Mouse (Mus musculus) small intestine, adult 2 months (tissue): ENCODE data around the gene Mrpl46.

ENCODE experiments used
- CTCF ChIP-seq: fragments of 200-500 bp; IDR thresholded peaks from 2 replicates; pipeline ENCODE4 v1.5.1; 2012; ENCODE audit warnings: low read depth, mild to moderate bottlenecking, control low read depth, inconsistent platforms, low read length, moderate library complexity, mixed read lengths; ENCODE audit not compliant: insufficient replicate concordance, insufficient read length; ENCODE audit errors: extremely low read depth
- POLR2A ChIP-seq: fragments of 200-500 bp; IDR thresholded peaks from 2 replicates; pipeline ENCODE4 v1.6.1; 2012; ENCODE audit warnings: low read depth, mild to moderate bottlenecking, control low read depth, inconsistent platforms, low read length, moderate library complexity

GRCm38 (mm10) chr7:78752961-78753360 lies 30.4 kb downstream of the Mrpl46 start:
- no peak for TF ChIP-seq POLR2A
- TF ChIP-seq CTCF = no peak
